Mouse (Mus musculus) testis, postnatal 10 days (tissue): ENCODE measurements around the gene Kntc1.

ENCODE experiments used
- DNase-seq: peaks from one replicate; pipeline ENCODE4 v3.0.0; 2021; ENCODE audit warnings: low spot score

Gene Kntc1

GRCm38 (mm10) chr5:123809156-123809555 is 59.6 kb downstream of the Kntc1 start:
- DNase-seq, result no peak

- no peak for DNase-seq
These were observed 67.4 kb downstream of the Kntc1 start for GRCm38 (mm10) chr5:123816891-123817290.

DNA sequence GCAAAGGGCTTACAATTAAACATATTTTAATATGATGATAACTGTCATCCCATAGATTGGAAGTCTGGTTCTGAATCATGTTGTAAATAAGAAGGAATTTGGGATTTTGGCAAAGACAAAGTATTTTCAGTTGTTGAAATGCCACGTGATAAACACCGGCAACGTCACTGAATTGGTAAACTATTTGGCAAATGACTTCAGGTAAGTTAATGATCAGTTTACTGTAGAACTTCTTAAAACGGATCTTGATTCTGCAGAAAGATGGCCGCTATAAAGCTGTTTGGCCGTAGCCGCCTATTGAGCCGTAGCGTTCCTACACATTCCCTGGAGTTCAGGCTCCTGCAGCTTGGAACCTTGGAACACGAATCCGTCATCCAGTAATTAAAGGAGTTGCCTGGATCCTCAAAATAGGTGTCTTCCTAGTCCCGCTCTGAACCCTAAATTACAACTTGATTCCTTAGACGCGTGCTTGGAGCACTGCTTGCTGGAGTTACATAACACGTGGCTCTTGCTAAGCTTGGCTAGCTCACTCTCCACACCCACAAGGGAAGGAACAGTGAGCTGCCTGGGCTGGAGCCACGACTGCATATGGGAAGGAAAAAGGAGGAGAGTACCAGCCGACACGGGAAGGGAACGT is 69.5 kb downstream of the Kntc1 start:
- no peak for DNase-seq

- no peak for DNase-seq
These were observed 71.2 kb downstream of the Kntc1 start for GRCm38 (mm10) chr5:123820501-123821263.

- DNase-seq, result no peak
These were observed 71.7 kb downstream of the Kntc1 start for GRCm38 (mm10) chr5:123821264-123821571.

GRCm38 (mm10) chr5:123822706-123823105 is 73.2 kb downstream of the Kntc1 start:
- no peak for DNase-seq

DNA sequence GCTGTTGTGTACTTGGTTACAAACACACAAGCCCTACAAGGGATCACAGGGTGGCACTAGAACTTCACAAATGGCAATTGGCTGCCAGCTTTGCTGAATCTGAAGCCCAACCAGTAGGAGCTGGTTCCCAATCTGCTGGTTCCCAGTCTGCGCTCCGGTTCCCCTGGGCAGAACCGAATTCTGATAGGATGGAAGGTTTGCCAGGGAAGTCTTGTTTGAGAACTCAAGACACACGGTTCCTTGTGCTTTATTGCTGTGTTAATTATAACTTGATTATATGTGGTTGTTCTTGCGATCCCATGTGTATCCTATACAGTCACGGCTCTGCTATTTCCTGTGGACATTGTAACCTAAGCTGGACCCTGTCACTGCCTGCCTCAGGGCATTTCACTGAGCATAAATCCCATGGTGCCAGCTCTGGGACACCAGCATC is 78.2 kb downstream of the Kntc1 start:
- DNase-seq, result no peak

DNA sequence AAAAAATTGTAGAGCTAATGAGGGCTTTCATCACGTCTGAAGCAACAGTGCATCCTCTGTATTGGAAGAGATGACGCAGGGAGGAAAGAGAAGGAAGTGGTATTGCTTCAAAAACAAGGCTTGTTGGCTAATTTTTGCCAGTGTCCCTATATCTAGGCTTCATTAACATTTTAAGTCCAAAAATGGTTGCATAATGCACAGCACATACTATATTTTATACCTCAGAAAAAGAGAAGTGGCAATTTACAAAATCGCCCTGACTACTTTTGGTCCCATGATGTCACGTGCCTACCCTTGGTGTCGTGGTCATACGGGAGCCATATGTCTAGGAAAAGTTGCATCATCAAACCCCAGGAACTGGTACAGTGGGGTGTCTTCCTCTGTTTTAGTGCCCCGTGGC is 82.8 kb downstream of the Kntc1 start:
- no peak for DNase-seq

GRCm38 (mm10) chr5:123834836-123835235 is 85.3 kb downstream of the Kntc1 start:
- DNase-seq, result no peak

GRCm38 (mm10) chr5:123837371-123837770 is 87.9 kb downstream of the Kntc1 start:
- DNase-seq, result no peak

DNA sequence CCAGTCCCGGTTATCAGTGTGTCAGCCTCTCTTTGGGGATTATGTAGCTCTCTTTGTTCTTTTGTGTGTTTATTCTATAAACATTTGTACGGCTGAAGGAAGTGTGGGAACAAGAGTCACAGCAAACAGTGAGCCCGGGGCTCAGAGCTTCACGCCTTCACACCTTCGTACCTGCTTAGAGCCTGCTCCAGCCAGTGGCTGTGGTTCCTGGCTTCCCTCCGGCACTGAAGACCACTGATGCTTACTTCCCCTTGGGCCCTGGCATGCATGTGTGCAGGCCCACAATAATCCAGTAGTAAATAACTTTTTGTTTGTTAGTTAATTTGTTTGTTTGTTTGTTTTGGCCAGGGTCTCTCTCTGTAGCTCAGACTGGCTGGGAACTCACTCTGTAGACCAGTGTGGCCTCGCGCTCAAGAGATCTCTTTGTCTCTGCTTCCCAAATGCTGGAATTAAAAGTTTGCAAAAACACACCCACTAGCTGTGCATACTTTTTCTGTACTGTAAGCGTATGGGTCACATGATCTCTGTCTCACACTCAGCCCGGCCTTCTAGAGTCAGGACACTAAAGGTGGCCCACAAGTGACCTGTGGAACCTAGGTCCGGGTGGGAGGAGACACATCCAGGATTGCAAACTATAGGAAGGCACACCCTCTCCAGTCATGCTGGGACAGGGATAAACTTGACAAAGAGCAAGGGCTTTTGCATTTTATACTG is 92.9 kb downstream of the Kntc1 start:
- no peak for DNase-seq

GRCm38 (mm10) chr5:123842935-123843282 is 93.4 kb downstream of the Kntc1 start:
- DNase-seq, result no peak

- no peak for DNase-seq
These were observed 94.3 kb downstream of the Kntc1 start for GRCm38 (mm10) chr5:123843816-123844215.

GRCm38 (mm10) chr5:123844316-123844715 is 94.8 kb downstream of the Kntc1 start:
- DNase-seq, result no peak

GRCm38 (mm10) chr5:123851398-123851797 is 101.9 kb downstream of the Kntc1 start:
- no peak for DNase-seq

DNA sequence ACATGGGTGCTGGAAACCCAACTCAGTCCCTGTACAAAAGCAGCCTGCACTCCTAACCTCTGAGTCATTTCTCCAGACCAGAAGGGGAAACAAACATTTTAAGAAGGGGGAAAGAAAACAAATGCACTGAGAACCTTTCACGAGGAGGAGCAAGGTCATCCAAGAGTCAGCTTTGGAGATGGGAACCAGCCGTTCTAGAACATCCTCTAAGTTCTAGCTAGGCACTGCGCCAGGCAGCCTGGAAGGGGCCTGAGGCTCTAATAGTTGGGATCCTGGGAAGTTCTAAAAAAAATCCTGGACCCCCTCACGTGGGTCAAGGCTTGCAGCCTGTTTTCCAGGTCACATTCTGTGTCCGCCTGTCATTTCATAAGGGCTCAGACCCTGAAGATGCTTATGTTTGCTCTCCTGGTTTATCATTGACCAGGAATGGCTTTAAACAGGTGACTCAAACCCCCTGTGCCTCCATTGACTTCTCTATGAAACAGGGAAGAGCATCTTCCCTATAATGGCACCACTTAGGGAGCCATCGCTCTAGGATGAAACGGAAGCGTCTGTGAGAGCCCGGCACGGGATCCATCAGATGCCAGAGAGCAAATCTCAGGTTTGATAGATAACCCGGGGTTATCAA is 104.5 kb downstream of the Kntc1 start:
- DNase-seq, result no peak

- DNase-seq, result no peak
These were observed 105.0 kb downstream of the Kntc1 start for GRCm38 (mm10) chr5:123854511-123854910.

DNA sequence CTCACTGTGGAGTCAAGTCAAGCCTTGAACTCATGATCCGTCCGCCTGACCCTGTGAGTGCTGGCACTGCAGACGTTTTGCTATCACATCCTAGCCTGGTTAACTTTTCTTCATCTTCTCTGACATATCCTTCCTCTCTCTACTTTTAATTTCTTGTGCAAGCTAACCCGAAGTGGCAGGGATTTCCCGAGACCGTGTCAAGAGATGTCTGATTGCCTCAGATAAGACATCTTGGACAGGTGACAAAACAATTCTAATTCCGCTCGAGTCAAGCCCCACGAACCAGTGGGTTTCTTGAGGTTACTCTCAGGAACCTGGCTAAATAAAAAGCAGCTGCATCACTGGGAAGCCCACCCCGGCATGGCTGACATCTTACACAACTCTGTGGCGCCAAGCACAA is 109.3 kb downstream of the Kntc1 start:
- no peak for DNase-seq

GRCm38 (mm10) chr5:123862374-123863350 is 113.1 kb downstream of the Kntc1 start:
- no peak for DNase-seq

DNA sequence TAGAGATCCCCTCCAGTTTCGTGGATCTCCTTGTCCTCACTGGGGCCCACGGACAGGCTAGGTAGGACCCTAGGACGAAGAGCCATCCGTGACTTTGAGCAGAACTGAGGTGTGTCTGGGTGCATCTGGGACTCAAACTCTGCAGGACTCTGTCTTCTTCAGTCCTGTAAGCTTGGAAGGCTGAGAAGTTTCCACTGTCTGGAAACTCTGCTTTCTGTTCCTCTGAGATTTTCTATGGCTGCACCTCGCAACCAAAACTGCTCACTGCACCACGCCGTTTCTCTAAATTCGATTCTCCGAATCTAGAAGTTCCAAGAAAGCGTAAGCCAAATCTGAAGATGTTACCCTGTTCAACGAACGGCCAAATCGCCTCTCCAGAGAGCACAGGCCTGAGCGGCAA is 114.4 kb downstream of the Kntc1 start:
- DNase-seq, result no peak

GRCm38 (mm10) chr5:123865365-123865764 is 115.8 kb downstream of the Kntc1 start, which contains the start of gene Hcar2:
TSS of gene Hcar2 (minus strand) at chr5:123865499.
- DNase-seq, result no peak

- no peak for DNase-seq
These were observed 116.9 kb downstream of the Kntc1 start for GRCm38 (mm10) chr5:123866457-123866856.
